Mouse (Mus musculus) G1E (cell line): ENCODE measurements at regions not wholly inside any gene's neighbourhood (a gene's known extent, or its start where the extent isn't known, plus 50 kb on each side); places are given as distances from the start of the nearest gene placed in this dataset.

ENCODE experiments used
- ATAC-seq: 2 replicates; pipeline ENCODE4 v1.8.0; 2016; ENCODE audit warnings: mild to moderate bottlenecking; ENCODE audit not compliant: insufficient number of reproducible peaks, poor library complexity, low FRiP score, severe bottlenecking; ENCODE audit errors: extremely low read depth
- DNase-seq: peaks from one replicate; pipeline ENCODE4 v3.0.0; 2012; ENCODE audit warnings: low spot score
- H3K27me3 ChIP-seq: 2 replicates; pipeline ENCODE4 v1.6.1; 2012; ENCODE audit warnings: mild to moderate bottlenecking, low read length, inconsistent platforms; ENCODE audit not compliant: insufficient read depth
- H3K36me3 ChIP-seq: replicated peaks from 2 replicates; pipeline ENCODE3; 2012; ENCODE audit warnings: mild to moderate bottlenecking, inconsistent platforms
- H3K4me1 ChIP-seq: 2 replicates; pipeline ENCODE4 v1.6.1; 2012; ENCODE audit warnings: low read depth, low read length, inconsistent platforms, mixed read lengths; ENCODE audit not compliant: insufficient read depth
- H3K4me3 ChIP-seq: 2 replicates; pipeline ENCODE4 v1.5.1; 2012; ENCODE audit warnings: low read depth, mild to moderate bottlenecking, inconsistent platforms, low read length, moderate library complexity, mixed read lengths
- H3K9me3 ChIP-seq: replicated peaks from 2 replicates; pipeline ENCODE4 v1.6.1; 2012; ENCODE audit warnings: inconsistent platforms
- CTCF ChIP-seq: IDR thresholded peaks from 2 replicates; pipeline ENCODE4 v1.5.1; 2012; ENCODE audit warnings: low read depth, low read length, inconsistent platforms, mixed read lengths
- GATA1 ChIP-seq: IDR thresholded peaks from 2 replicates; pipeline ENCODE4 v1.6.1; 2012; ENCODE audit warnings: borderline replicate concordance, low read length, inconsistent platforms, mixed read lengths
- GATA2 ChIP-seq: IDR thresholded peaks from 2 replicates; pipeline ENCODE4 v1.6.1; 2012; ENCODE audit warnings: low read depth, low read length, inconsistent platforms, borderline replicate concordance
- POLR2AphosphoS5 ChIP-seq: IDR thresholded peaks from 2 replicates; pipeline ENCODE4 v1.6.1; 2012; ENCODE audit warnings: low read depth, low read length, inconsistent platforms; ENCODE audit not compliant: insufficient replicate concordance
- TAL1 ChIP-seq: conservative IDR thresholded peaks from 2 replicates; pipeline ENCODE4 v1.6.1; 2012; ENCODE audit warnings: low read depth, low read length, inconsistent platforms, mixed read lengths

DNA sequence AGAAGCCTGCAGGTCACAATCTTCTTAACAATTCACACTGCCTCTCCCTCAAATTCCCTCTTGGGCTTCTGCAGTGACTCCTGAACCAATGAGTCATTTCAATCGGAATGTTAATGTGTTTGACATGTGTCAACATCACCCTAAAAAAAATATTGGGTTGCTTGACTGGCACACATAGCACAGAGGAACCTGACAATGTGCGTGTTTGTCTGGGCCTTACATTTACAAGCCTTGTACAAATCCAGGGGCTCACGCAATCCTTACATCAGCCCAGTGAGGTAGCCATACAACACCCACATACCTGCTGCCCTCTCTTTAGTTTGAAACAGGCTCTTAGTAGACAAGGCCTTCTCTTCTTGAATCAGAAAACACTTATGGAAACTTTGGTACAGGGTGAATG, 153.8 kb upstream of the Maf start:
- Histone ChIP-seq H3K27me3 (no peaks in the 10 kb centered on the region), H3K4me3 (no peak overlapping the region), H3K4me1 (no peaks in the 10 kb centered on the region), H3K9me3 (peaks cover 39% of the 10 kb centered on the region), H3K36me3 (no peaks in the 10 kb centered on the region)
- ATAC-seq = no peak
- TF ChIP-seq POLR2AphosphoS5 (no peak), CTCF (no peak), GATA2 (no peak), TAL1 (no peak), GATA1 (no peak)
- DNase-seq = no peak

DNA sequence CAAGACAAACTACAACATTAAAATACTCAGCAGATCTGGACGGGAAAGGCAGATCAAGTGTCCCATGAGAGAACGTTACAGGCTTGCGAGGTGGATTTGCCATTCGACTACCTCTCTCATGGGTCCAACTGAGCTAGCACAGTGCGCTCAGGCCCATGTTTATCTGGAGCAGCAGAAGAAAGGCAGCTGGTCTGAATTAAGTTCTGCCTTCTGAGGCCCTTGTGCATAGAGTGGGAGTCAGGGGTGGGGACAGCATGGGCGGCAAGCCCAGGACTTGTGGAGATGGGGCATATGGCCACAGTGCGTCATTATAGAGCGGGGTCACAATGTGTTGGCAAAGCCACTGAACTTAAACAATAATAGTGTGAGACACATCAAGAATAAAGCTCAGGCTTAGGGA, 151.8 kb upstream of the Maf start:
- Histone ChIP-seq H3K27me3 (no peaks in the 10 kb centered on the region), H3K9me3 (peaks cover 41% of the 10 kb centered on the region), H3K4me1 (no peaks in the 10 kb centered on the region), H3K4me3 (no peak overlapping the region), H3K36me3 (no peaks in the 10 kb centered on the region)
- no peak for ATAC-seq
- TF ChIP-seq POLR2AphosphoS5 (no peak), TAL1 (no peak), GATA2 (no peak), GATA1 (no peak), CTCF (no peak)
- no peak for DNase-seq

DNA sequence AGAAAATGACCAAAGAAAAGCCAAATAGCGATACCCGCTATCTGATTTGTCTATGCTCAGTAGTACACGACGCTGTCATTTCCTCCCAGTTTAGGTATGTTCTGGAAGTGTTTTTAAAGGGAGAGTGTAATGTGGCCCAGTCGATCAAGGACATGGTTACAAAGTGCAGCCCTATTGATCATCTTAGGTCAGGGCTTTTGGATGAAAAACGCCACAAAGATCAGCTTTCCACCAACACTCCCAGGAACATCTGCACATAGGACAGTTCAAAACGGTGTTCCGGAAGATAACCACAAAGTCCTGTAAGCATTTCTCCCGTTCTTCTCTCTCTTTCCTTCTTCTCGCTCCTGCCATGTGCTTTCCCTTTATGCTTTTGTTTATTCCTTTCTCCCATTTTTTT, 149.2 kb upstream of the Maf start:
- DNase-seq (no peak), ATAC-seq (no peak)
- no peaks in the 10 kb centered on the region for H3K27me3 ChIP-seq
- H3K4me1 ChIP-seq = no peaks in the 10 kb centered on the region
- H3K36me3 ChIP-seq = no peaks in the 10 kb centered on the region
- peaks cover 30% of the 10 kb centered on the region for H3K9me3 ChIP-seq
- no peak overlapping the region for H3K4me3 ChIP-seq
- TF ChIP-seq GATA1 (no peak), POLR2AphosphoS5 (no peak), TAL1 (no peak), CTCF (no peak), GATA2 (no peak)

DNA sequence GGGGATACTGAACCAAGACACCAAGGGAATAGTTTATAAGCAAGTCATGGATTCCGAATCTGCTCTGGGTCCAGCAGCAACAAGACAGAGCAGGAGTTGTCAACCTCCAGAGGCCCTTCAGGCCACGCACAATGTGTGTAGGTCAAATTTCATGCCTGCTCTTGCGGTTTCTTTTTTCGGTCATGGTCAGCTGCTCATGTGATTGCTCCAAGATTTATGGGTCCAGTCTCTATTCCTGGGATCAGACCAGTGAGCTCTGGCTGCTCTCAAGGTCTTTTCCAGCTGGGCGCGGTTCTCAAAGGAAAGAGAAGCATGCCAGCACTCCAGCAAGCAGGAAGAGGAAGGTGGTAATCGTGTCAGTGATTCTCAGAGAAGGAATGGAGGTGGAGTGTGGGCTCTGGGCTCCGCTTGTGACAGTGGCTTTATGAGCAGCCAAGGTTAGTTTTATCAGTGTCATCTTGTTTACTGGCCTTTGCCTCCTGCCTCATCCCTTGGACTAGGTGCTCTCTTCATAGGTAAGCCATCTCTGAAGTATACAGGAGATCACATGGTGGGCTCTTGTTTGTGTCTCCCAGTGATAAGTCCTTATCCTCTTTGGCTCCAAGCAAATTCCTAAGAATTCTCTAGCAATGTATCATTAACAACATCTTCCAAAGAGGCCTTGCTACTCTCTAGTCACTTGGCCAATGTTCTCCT, 148.5 kb upstream of the Maf start:
- H3K9me3 ChIP-seq = peaks cover 28% of the 10 kb centered on the region
- H3K27me3 ChIP-seq = no peaks in the 10 kb centered on the region
- TF ChIP-seq GATA1 (no peak), CTCF (no peak), TAL1 (no peak), GATA2 (no peak), POLR2AphosphoS5 (no peak)
- H3K36me3 ChIP-seq = no peaks in the 10 kb centered on the region
- ATAC-seq = no peak
- no peak overlapping the region for H3K4me3 ChIP-seq
- no peak for DNase-seq
- H3K4me1 ChIP-seq = no peaks in the 10 kb centered on the region

DNA sequence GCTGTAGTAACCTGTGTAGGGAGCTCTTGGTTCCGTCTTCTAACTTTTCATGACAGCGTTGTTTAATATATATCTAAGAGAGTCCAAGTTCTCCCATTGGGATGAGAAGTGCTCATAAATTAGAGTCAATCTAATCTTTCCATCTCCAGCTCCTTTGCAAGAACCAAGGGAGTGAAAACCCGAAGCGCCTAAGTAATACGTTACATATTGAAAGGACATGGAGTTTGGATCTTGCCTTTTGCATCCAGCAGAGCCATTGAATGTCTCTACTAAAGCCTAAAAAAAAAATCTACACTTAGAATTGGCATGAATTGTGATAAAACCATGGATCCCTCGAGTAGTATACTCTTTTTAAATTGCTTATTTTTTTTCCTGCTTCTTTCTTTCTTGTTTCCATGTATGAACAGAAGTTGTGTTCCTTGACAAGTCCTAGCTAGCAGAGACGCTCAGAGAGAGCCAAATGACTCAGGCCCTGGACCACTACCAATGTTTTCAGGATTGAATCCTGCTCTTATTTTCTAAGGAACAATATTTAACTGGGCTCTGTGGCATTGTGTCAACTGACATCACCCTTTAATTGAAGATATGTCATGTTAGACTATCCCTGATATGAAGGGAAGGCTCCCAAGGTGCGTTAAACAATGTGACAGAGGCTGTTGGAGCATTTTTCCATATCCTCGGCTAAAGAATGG, 146.8 kb upstream of the Maf start:
- no peak overlapping the region for H3K4me3 ChIP-seq
- no peak for TF ChIP-seq GATA1
- no peak for TF ChIP-seq TAL1
- no peak for TF ChIP-seq POLR2AphosphoS5
- no peak for TF ChIP-seq GATA2
- no peak for TF ChIP-seq CTCF
- ATAC-seq = no peak

DNA sequence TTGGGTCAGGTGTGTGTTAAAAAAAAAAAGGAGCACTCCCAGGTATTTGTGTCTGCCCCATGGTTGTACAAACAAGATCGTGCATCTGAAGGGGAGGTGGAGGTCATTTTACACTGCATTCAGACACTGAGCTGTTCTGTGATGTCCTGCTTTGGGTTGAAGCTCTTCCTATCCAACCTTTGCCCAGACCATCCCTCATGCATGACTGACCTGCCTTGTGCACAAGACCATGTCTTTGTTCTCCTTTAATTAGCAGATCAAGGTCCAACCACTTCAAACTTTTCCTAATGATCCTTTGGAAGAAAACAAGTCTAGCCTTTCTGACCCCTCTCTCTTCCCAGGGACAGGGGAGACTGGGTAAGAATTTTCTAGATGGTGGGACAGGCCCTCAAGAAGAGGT, 143.0 kb upstream of the Maf start:
- ATAC-seq (no peak), DNase-seq (no peak)
- no peaks in the 10 kb centered on the region for H3K4me1 ChIP-seq
- no peak overlapping the region for H3K4me3 ChIP-seq
- no peaks in the 10 kb centered on the region for H3K27me3 ChIP-seq
- H3K9me3 ChIP-seq = peaks cover 24% of the 10 kb centered on the region
- H3K36me3 ChIP-seq = no peaks in the 10 kb centered on the region
- TF ChIP-seq POLR2AphosphoS5 = no peak
- no peak for TF ChIP-seq CTCF
- TF ChIP-seq GATA2 = no peak
- no peak for TF ChIP-seq TAL1
- TF ChIP-seq GATA1 = no peak

More for the DNA sequence above, 146.8 kb upstream of the Maf start:
- H3K27me3 ChIP-seq = no peaks in the 10 kb centered on the region
- no peaks in the 10 kb centered on the region for H3K36me3 ChIP-seq
- no peak for DNase-seq
- H3K4me1 ChIP-seq = no peaks in the 10 kb centered on the region
- H3K9me3 ChIP-seq = peaks cover 33% of the 10 kb centered on the region
